Mouse (Mus musculus) hindbrain, embryonic 10.5 days (tissue): ENCODE data around the gene Slc6a20b. TPM values are rescaled to one million over a fixed set of nuclear protein-coding genes. Genes with fewer than 3 reads are reported as not detected.
"Not testable (repeated sequence)": the region's sequence is repeated elsewhere in the genome, so short reads cannot be mapped to it uniquely, and the experiment has no call there.

Experiments used
- DNase-seq: peaks from one replicate; pipeline ENCODE4 v3.0.0-alpha.2; 2017; ENCODE audit warnings: low spot score
- H3K27ac ChIP-seq: fragments of 300-500 bp; sonication (generic); 2 replicates; pipeline ENCODE4 v1.5.1; 2016; ENCODE audit warnings: mild to moderate bottlenecking, moderate library complexity
- H3K27me3 ChIP-seq: fragments of 300-500 bp; sonication (generic); 2 replicates; pipeline ENCODE4 v1.6.1; 2016; ENCODE audit warnings: mild to moderate bottlenecking; ENCODE audit not compliant: poor library complexity, insufficient read depth, severe bottlenecking
- H3K36me3 ChIP-seq: fragments of 300-500 bp; sonication (generic); 2 replicates; pipeline ENCODE4 v1.6.1; 2016; ENCODE audit warnings: mild to moderate bottlenecking, moderate library complexity
- H3K4me1 ChIP-seq: fragments of 300-500 bp; sonication (generic); replicated peaks from 2 replicates; pipeline ENCODE4 v1.6.1; 2016; ENCODE audit warnings: mild to moderate bottlenecking
- H3K4me3 ChIP-seq: fragments of 300-500 bp; sonication (generic); 2 replicates; pipeline ENCODE4 v1.5.1; 2016; ENCODE audit warnings: mild to moderate bottlenecking, moderate library complexity
- H3K9me3 ChIP-seq: fragments of 300-500 bp; sonication (generic); 2 replicates; pipeline ENCODE4 v1.6.1; 2016; ENCODE audit warnings: mild to moderate bottlenecking, moderate library complexity
- WGBS: fragments of 180-500 bp; shearing (Covaris S2); methylation state at CpG from one replicate; pipeline ENCODE4 v1.1.7; 2016; 5-methylcytosine and 5-hydroxymethylcytosine counted together
- polyA plus RNA-seq: library from polyadenylated mRNA; unstranded; fragments of >200 nt; fragmentation: Nextera tagmentation; extraction: Ambion mirVana; gene quantifications from 2 replicates; pipeline ENCODE4 v1.2.1, GENCODE M21; 2016

Gene Slc6a20b
- 0.14 and 0.34 TPM in 2 replicates for polyA plus RNA-seq

DNA sequence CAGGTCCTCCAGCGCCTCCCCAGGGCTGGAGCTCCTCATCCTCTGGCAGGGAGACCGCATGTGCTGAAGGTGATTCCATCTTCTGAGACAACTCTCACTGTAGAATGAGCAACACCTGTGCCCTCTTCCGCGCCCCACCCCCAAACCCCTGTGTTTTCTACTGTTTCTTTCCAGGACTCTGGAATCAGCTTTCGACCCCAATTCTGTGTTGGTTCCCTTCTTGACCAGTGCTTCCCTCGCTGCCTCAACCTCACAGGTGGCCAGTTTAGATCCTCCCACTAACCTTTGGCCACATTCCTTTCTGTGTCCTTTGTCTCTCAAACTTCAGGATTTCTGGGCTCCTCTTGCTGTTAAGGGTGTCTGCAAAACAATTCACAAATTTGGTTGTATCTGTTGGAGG, at the start of gene Slc6a20b:
Slc6a20b (minus strand) TSS at position 285 of the 400 bp plus-strand sequence.
- no peak within 1 kb of the TSS for H3K27ac ChIP-seq
- H3K4me1 ChIP-seq, result no peaks in the 10 kb centered on the region
- no peak within 1 kb of the TSS for H3K4me3 ChIP-seq
- DNase-seq, result no peak
- no peaks in the 10 kb centered on the region for H3K27me3 ChIP-seq
- H3K36me3 ChIP-seq, result no peaks in the 10 kb centered on the region
- 84% methylated on average over 6 of the region's 6 CpGs for WGBS
- no peaks in the 10 kb centered on the region for H3K9me3 ChIP-seq

DNA sequence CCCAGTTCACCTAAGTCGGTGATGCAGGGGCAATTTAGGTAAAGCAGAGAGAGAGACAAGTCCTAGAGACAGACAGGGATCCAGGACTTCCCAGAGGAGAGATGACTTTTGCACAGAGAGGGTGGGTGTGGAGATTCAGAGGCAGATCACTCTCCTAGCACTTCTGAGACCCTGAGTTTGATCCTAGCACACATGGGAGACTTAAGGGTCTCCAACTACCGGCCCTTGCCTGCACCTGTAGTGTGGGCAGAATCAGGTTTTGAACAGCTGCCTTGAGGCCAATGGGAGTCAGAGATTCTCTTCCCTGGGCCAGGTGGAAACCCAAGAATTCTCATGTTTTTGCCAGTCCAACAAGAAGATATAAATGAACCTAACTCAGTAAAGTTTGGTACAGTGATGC, 46.8 kb upstream of the Slc6a20b start:
- H3K9me3 ChIP-seq, result no peaks in the 10 kb centered on the region
- peak; percentile 9 for DNase-seq
- peaks cover 10% of the 10 kb centered on the region for H3K4me1 ChIP-seq
- H3K4me3 ChIP-seq, result peak overlapping the region; percentile 57
- H3K36me3 ChIP-seq, result no peaks in the 10 kb centered on the region
- H3K27ac ChIP-seq, result no peak overlapping the region
- 32% methylated on average over 2 of the region's 2 CpGs for WGBS
- peaks cover 66% of the 10 kb centered on the region for H3K27me3 ChIP-seq

DNA sequence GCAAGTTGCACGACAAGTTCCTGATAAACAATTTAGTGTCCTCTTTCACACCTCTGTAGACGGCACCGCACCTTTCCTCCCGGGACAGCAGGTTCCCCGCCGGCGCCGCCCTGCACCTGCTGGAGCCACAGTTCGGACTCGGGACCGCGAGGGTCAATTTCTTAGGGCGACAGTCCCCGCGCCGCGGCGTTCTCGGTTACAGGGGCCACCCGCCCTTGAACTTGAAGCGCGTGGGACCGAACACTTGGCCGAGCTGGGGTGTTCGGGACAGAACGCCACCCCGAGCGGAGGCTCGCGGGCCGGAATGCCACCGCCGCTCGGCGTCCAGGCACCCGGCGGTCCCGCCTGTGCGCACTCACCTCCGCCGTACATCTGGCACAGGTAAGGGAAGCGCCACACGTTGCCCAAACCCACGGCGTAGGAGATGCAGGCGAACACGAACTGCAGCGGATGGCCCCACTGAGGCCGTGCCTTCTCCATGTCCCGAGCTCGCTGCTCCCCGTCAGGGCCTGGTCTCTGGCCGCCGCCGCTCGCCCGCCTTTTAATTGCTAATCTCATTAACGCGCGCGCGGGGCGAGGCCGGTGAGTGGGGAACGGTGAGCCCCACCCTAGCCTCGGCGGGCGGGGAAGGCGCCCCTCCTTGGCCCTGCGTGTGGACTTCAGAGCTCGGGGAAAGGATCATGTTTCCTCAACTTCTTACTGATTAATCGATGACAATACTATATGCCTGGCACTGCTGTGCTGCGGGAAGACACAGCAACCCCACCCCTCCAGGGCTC, 46.2 kb upstream of the Slc6a20b start, which contains the start of the genes Ccr9 and Slc6a20a:
Ccr9 (plus strand) TSS at position 113 of the 779 bp plus-strand sequence.
Slc6a20a (minus strand) TSS at position 559 of the 779 bp plus-strand sequence.
- peak within 1 kb of the TSS; percentile 57 for H3K4me3 ChIP-seq
- peaks cover 10% of the 10 kb centered on the region for H3K4me1 ChIP-seq
- WGBS, result 1% methylated on average over 73 of the region's 73 CpGs
- H3K36me3 ChIP-seq, result no peaks in the 10 kb centered on the region
- DNase-seq, result peak; percentile 45
- H3K9me3 ChIP-seq, result no peaks in the 10 kb centered on the region
- H3K27me3 ChIP-seq, result peaks cover 67% of the 10 kb centered on the region
- H3K27ac ChIP-seq, result no peak within 1 kb of the TSS

DNA sequence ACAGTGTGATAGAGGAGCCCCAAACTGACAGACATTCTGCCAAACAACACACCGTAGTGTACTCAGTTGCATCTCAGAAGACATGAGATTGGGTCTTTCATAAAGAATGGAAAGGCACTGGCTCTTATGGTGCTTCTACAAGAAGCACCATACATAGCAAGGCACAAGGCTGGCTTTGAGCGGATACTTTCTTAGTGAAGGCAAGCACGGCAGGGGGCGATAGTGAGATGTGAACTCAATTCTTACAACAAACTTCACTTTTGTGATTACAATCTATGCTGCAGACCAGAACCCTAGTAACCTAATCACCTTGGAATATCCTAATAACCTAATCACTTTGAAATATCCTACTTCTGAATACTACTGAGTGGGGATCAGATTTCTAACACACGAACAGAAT, 33.3 kb upstream of the Slc6a20b start:
- DNase-seq, result peak; percentile 22
- Histone ChIP-seq H3K27ac (no peak overlapping the region), H3K4me1 (no peaks in the 10 kb centered on the region), H3K27me3 (no peaks in the 10 kb centered on the region), H3K9me3 (no peaks in the 10 kb centered on the region), H3K4me3 (no peak overlapping the region), H3K36me3 (no peaks in the 10 kb centered on the region)
- WGBS, result 59% methylated on average over 5 of the region's 5 CpGs

DNA sequence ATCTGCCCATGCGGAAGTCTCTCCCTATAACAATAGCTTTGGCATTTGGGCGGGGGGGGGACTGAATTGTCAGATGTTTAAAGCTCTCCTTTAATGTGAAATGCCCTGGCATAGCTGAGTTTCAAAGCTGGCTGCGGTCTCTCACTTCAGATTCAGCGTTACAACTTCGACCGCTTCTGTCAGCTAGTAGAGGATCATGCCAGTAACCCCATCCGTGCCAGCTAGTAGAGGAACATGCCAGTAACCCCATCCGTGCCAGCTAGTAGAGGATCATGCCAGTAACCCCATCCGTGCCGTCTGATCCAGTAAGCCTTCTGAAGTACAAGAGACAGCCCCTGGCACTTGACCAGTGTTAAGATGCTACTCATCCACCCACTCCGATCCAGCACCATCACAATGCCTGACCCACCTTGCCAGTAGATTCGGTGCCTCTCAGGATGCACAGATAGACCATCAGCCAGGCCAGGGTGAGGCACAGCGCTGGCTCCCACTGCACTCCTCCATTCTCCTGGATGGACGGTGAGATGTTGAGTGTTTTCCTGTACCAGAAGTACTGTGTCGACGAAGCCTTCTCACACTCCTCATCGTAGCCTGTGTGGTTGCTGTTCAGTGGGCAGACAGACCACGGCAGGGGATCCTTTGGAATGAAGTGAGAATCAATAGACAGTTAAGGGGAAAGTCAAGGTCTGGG, 27.8 kb upstream of the Slc6a20b start:
- not testable (repeated sequence) for H3K36me3 ChIP-seq, H3K27me3 ChIP-seq, H3K4me3 ChIP-seq, H3K27ac ChIP-seq, H3K9me3 ChIP-seq, H3K4me1 ChIP-seq, DNase-seq
- WGBS, result 90% methylated on average over 18 of the region's 18 CpGs

DNA sequence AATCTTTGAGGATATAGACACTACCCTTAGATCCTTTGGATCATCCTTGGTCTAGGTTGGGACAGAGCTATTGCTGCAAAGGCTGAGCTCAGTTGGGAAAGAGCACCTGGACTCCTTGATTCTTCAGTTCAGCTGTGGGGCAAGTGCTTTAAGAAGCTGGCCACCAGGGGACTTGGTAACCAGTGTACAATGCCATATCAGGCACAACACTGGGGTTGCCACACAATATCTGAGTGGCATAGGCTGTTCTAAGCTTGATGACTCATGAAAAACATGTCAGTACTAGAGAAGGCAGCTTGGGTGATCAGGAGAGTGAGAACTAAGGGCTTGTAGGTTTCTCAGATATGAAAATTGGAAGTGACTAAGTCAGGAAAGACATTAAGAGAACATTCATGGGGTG, 26.6 kb upstream of the Slc6a20b start:
- Histone ChIP-seq H3K36me3 (no peaks in the 10 kb centered on the region), H3K27me3 (no peaks in the 10 kb centered on the region)

DNA sequence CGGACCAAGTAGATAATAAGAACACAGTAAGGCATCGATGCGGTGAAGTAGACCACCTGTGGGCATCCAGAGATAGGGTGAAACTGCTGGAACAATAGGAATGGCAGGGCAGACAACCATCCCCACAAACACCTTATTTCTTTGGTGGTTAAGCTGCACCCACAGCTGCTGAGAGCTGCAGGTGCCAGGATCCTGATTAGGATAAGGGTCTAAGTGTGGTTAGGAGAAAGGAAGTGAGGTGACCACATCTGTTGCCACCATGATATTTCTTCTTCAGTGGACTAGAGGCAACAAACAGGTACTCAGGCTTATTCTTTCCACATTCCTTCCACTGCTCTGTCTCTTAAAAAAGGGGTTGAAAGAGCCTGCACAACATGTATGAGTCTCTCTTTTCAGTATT, 25.1 kb upstream of the Slc6a20b start:
- no peaks in the 10 kb centered on the region for H3K27me3 ChIP-seq
- DNase-seq, result no peak
- no peaks in the 10 kb centered on the region for H3K9me3 ChIP-seq
- H3K4me1 ChIP-seq, result no peaks in the 10 kb centered on the region
- H3K36me3 ChIP-seq, result no peaks in the 10 kb centered on the region
- 87% methylated on average over 3 of the region's 3 CpGs for WGBS
- H3K4me3 ChIP-seq, result no peak overlapping the region
- no peak overlapping the region for H3K27ac ChIP-seq

More for the DNA sequence above, 26.6 kb upstream of the Slc6a20b start:
- DNase-seq, result no peak
- H3K9me3 ChIP-seq, result no peaks in the 10 kb centered on the region
- no peak overlapping the region for H3K27ac ChIP-seq
- H3K4me3 ChIP-seq, result no peak overlapping the region
- H3K4me1 ChIP-seq, result no peaks in the 10 kb centered on the region

DNA sequence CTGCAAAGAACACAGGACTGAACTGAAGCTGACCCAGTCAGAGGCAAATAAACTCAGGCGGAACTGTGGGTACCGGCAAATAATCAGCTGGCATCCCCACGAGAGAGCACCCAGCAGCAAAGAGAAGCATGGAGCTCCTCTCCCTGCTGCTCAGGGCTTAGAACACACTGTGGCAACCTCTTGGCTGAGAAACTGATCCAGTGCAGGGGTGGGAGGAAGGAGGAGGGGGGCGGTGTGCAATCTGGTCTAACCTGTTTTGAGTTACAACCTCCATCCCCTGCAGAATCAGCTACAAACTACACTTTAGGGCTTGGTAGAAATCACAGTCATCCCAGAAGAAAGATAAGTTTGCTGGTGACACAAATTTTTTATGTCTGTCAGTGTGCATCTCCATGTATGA, 19.0 kb upstream of the Slc6a20b start:
- Histone ChIP-seq H3K9me3 (no peaks in the 10 kb centered on the region), H3K4me1 (0 out of 2 replicates have a peak, but pooled peaks cover 3% of the 10 kb centered on the region), H3K4me3 (no peak overlapping the region), H3K27ac (no peak overlapping the region), H3K36me3 (no peaks in the 10 kb centered on the region), H3K27me3 (no peaks in the 10 kb centered on the region)
- DNase-seq, result no peak
- 58% methylated on average over 4 of the region's 4 CpGs for WGBS

DNA sequence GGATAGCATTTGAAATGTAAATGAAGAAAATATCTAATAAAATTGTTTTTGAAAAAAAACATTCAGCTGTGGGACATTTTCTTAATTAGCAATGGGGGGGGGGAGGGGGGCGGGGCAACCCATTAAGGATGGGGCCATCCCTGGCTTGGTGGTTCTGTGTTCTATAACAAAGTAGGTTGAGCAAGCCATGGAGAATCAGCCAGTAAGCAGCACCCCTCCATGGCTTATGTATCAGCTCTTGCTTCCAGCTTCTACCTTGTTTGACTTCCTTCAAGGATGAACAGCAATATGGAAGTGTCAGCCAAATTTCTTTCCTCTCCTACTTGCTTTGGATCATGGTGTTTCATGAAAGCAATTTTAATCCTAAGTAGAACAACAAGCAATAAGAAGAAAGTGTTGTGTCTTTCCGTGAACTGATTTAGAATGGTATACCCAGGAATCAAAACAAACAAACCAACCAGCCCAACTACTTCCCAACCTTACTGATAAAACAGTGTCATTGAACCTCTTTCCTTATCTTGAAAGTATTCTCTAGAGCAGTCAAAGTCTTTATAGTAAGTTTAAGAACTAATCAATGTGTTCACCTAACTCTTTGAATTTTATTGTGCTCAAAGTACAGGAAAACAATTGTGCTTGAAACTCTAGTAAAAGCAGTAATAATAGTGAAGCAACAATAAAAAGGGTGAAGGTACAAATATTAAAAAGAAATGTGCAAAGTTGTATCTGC, 17.6 kb upstream of the Slc6a20b start:
- Histone ChIP-seq H3K4me1 (0 out of 2 replicates have a peak, but pooled peaks cover 3% of the 10 kb centered on the region), H3K27ac (no peak overlapping the region)
- 83% methylated on average over 2 of the region's 2 CpGs for WGBS

DNA sequence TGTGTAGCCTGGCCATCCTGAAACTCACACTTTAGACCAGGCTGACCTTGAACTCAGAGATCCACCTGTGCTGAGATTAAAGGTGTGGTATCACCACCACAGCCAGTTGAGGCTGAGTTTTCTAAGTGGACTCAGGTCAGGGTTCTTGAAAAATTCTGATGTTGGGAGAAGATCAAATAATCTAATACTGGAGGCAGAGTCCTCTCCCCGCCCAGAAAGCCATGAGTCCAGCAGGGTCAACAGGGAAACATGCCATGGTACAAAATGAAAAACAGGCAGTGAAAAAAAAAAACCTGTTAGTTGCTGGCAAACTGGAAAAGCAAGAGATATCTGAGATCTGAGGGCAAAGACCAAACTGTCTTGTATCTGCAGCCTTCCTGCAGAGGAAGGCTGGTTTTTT, 7.7 kb upstream of the Slc6a20b start:
- Histone ChIP-seq H3K36me3 (no peaks in the 10 kb centered on the region), H3K27ac (no peak overlapping the region), H3K4me3 (no peak overlapping the region), H3K9me3 (no peaks in the 10 kb centered on the region), H3K4me1 (no peaks in the 10 kb centered on the region), H3K27me3 (no peaks in the 10 kb centered on the region)
- WGBS, result 73% methylated on average over 1 of the region's 1 CpGs
- DNase-seq, result no peak

More for the DNA sequence above, 17.6 kb upstream of the Slc6a20b start:
- no peaks in the 10 kb centered on the region for H3K9me3 ChIP-seq
- no peaks in the 10 kb centered on the region for H3K27me3 ChIP-seq
- no peaks in the 10 kb centered on the region for H3K36me3 ChIP-seq
- no peak overlapping the region for H3K4me3 ChIP-seq
- DNase-seq, result no peak

DNA sequence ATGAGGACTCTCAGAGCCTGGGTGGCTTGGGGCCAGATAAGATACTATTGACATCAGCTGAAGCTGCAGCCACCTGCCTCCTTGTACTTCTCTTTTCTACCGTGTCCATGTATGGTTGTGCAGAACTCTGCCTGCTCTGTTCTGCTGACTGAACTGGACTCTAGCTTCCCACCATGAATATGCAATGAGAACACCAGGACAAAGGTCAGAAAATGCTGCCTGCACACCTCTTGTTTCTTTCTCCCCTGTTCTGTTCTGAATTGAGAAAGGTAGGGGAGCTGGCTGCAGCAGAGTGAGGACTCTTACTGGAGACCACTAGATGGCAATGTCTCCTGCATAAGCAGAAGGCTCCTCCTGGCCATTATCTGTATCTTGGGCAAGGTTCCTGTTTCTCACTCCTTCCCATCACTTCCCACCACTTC, 6.3 kb upstream of the Slc6a20b start:
- no peaks in the 10 kb centered on the region for H3K27me3 ChIP-seq
- no peaks in the 10 kb centered on the region for H3K9me3 ChIP-seq
- DNase-seq, result peak; percentile 22
- no peaks in the 10 kb centered on the region for H3K36me3 ChIP-seq
- no peaks in the 10 kb centered on the region for H3K4me1 ChIP-seq
- WGBS, result 82% methylated on average over 1 of the region's 1 CpGs
- H3K4me3 ChIP-seq, result no peak overlapping the region
- H3K27ac ChIP-seq, result no peak overlapping the region

DNA sequence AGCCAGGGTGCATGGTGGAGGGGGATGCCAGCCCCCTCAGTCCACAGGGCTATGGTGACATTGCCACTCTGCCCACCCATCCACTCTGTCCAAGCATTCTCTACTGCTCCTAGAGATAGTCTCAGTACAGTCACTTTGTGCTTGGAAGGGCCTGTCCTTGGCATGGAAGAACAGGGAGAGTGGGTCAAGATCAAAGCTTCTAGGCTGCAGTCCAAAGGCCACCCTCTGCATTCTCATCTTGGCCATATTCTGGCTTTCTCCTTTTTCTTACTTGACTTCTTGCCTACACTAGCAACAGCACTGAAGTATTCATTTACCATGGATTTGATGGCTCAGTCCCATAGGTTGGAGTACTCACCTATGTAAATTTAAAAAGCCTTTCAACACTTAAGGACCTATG, 5.9 kb upstream of the Slc6a20b start:
- H3K9me3 ChIP-seq, result no peaks in the 10 kb centered on the region
- no peak for DNase-seq
- no peaks in the 10 kb centered on the region for H3K4me1 ChIP-seq
- H3K36me3 ChIP-seq, result no peaks in the 10 kb centered on the region
- H3K4me3 ChIP-seq, result no peak overlapping the region
- no peaks in the 10 kb centered on the region for H3K27me3 ChIP-seq
- no peak overlapping the region for H3K27ac ChIP-seq

DNA sequence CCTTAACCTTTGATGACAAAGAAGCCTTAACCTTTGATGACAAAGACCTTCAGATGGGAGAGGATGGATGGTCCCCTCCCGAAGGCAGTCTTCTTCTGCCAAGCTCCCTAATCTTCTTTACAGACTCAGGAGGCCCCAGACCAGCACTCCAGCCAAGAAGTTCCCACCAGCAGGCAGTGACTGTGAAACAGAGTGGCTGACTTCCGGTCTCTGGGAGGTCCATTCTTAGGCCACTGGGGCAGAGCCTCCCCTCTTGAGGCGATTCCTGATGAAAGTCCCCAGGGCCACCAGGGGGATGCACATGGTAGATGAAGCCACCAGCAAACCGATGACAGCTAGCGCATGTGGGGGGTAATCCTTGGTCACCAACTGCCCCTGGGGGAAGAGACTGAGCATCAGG, 4.4 kb upstream of the Slc6a20b start:
- Histone ChIP-seq H3K4me1 (no peaks in the 10 kb centered on the region), H3K9me3 (no peaks in the 10 kb centered on the region), H3K27me3 (no peaks in the 10 kb centered on the region), H3K4me3 (no peak overlapping the region), H3K27ac (no peak overlapping the region), H3K36me3 (no peaks in the 10 kb centered on the region)
- WGBS, result 68% methylated on average over 5 of the region's 5 CpGs
- DNase-seq, result no peak
